Mouse (Mus musculus) hindbrain, postnatal 0 days (tissue): ENCODE data around the gene Tespa1. TPM values are rescaled to one million over a fixed set of nuclear protein-coding genes. Genes with fewer than 3 reads are reported as not detected.
"Not testable (repeated sequence)": the region's sequence is repeated elsewhere in the genome, so short reads cannot be mapped to it uniquely, and the experiment has no call there.

Experiments
- ATAC-seq: fragments of 200-750 bp; cut with Nextera tagmentation; 2 replicates; pipeline ENCODE4 v1.8.0; 2017; ENCODE audit warnings: mild to moderate bottlenecking, moderate TSS enrichment, moderate library complexity
- DNase-seq: peaks from one replicate; pipeline ENCODE4 v3.0.0-alpha.2; 2015; ENCODE audit warnings: low spot score
- H3K27ac ChIP-seq: fragments of 300-500 bp; sonication (generic); 2 replicates; pipeline ENCODE4 v1.5.1; 2014; ENCODE audit warnings: mild to moderate bottlenecking
- H3K27me3 ChIP-seq: fragments of 300-500 bp; sonication (generic); 2 replicates; pipeline ENCODE4 v1.6.1; 2014; ENCODE audit warnings: low read length, mixed read lengths; ENCODE audit not compliant: insufficient read depth
- H3K36me3 ChIP-seq: fragments of 300-500 bp; sonication (generic); 2 replicates; pipeline ENCODE4 v1.6.1; 2014; ENCODE audit warnings: low read length, mixed read lengths; ENCODE audit not compliant: insufficient read depth
- H3K4me1 ChIP-seq: fragments of 300-500 bp; sonication (generic); 2 replicates; pipeline ENCODE4 v1.6.1; 2014; ENCODE audit warnings: antibody characterized with exemption, low read length, mixed read lengths; ENCODE audit not compliant: insufficient read depth
- H3K4me2 ChIP-seq: fragments of 300-500 bp; sonication (generic); 2 replicates; pipeline ENCODE4 v1.6.1; 2014; ENCODE audit warnings: low read depth, mild to moderate bottlenecking, low read length, moderate library complexity, mixed read lengths
- H3K4me3 ChIP-seq: fragments of 300-500 bp; sonication (generic); 2 replicates; pipeline ENCODE4 v1.5.1; 2014; ENCODE audit warnings: low read length
- H3K9ac ChIP-seq: fragments of 300-500 bp; sonication (generic); replicated peaks from 2 replicates; pipeline ENCODE4 v1.6.1; 2014; ENCODE audit warnings: mild to moderate bottlenecking, low read length, moderate library complexity, mixed read lengths
- H3K9me3 ChIP-seq: fragments of 300-500 bp; sonication (generic); 2 replicates; pipeline ENCODE4 v1.6.1; 2016; ENCODE audit warnings: low read length, mixed read lengths
- CTCF ChIP-seq: IDR thresholded peaks from 2 replicates; pipeline ENCODE4 v1.5.1; 2016; ENCODE audit warnings: antibody characterized with exemption, control low read depth, low read depth
- WGBS: fragments of 180-500 bp; shearing (Covaris S2); extraction: QIAGEN DNeasy Blood & Tissue Kit; methylation state at CpG from one replicate; pipeline ENCODE4 v1.1.7; 2014; 5-methylcytosine and 5-hydroxymethylcytosine counted together
- polyA plus RNA-seq: library from polyadenylated mRNA; unstranded; fragments of >200 nt; fragmentation: Nextera tagmentation; extraction: Ambion mirVana; gene quantifications from 2 replicates; pipeline ENCODE4 v1.2.1, GENCODE M21; 2015
- total RNA-seq: library from RNA; depleted of rRNA; stranded (reverse); fragments of >200 nt; gene quantifications from 2 replicates; pipeline ENCODE4 v1.2.3, GENCODE M21; 2014

Gene Tespa1
- total and polyA plus RNA-seq, 2 experiments from 2014 or later, result not detected

DNA sequence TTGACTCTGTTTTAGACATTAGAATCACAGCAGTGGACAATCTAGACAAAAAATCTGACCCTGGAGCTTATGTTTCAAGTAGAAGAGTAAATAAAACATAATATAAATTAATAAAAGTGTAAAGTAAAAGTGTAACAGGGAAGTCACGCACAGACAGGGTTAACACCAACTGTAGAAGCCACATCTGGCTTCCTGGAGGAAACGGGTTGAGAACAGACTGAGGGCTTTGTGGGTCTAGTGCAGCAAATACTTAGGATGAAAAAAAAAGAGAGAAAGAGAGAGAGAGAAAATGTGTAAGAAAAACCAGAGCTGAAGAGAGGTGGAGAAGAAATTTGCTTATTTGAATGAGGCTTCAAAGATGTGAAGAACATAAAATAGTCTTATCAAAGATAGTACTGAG is 14.9 kb downstream of the Tespa1 start:
- WGBS, result 77% methylated on average over 2 of the region's 2 CpGs
- ATAC-seq (no peak), DNase-seq (no peak)
- TF ChIP-seq CTCF, result no peak
- Histone ChIP-seq H3K4me3 (no peak overlapping the region), H3K27me3 (no peaks in the 10 kb centered on the region), H3K27ac (no peak overlapping the region), H3K9ac (no peak overlapping the region), H3K36me3 (no peaks in the 10 kb centered on the region), H3K9me3 (no peaks in the 10 kb centered on the region), H3K4me2 (no peak overlapping the region), H3K4me1 (no peaks in the 10 kb centered on the region)

DNA sequence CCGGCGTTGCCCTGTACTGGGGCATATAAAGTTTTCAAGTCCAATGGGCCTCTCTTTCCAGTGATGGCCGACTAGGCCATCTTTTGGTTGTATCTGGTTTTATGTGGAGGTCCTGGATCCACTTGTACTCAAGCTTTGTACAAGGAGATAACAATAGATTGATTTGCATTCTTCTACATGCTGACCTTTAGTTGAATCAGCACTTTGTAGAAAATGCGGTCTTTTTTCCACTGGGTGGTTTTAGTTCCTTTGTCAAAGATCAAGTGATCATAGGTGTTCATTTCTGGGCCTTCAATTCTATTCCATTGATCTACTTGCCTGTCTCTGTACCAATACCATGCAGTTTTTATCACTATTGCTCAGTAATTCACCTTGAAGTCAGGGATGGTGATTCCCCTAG is 17.4 kb downstream of the Tespa1 start:
- H3K4me2 ChIP-seq, H3K4me1 ChIP-seq, H3K9me3 ChIP-seq, H3K4me3 ChIP-seq, ATAC-seq, DNase-seq, H3K27ac ChIP-seq, H3K9ac ChIP-seq, H3K36me3 ChIP-seq, H3K27me3 ChIP-seq: not testable (repeated sequence)
- 86% methylated on average over 4 of the region's 4 CpGs for WGBS

DNA sequence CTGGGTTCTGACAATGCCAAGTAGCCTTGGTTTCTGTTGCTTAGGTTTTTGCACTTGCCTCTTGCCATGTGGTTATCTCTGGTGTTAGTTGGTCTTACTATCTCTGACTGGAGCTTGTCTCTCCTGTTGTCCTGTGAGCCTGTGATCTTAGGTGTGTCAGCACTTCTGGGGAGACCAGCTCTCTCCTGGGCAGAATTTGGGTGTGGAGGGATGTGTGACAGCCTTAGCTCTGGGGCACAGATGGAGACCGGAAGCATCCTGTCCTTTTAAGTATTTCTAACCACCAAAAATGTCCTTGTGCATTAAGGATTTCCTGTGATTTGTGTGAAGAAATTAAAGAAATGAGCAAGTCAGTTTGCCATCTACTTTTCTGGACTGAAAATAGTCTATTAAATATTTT is 21.4 kb downstream of the Tespa1 start:
- DNase-seq, result no peak
- Histone ChIP-seq H3K9me3 (no peaks in the 10 kb centered on the region), H3K4me1 (no peaks in the 10 kb centered on the region), H3K9ac (no peak overlapping the region), H3K4me3 (no peak overlapping the region), H3K4me2 (no peak overlapping the region), H3K27ac (no peak overlapping the region), H3K36me3 (no peaks in the 10 kb centered on the region), H3K27me3 (no peaks in the 10 kb centered on the region)
- 96% methylated on average over 1 of the region's 1 CpGs for WGBS
- no peak for ATAC-seq
- no peak for TF ChIP-seq CTCF

DNA sequence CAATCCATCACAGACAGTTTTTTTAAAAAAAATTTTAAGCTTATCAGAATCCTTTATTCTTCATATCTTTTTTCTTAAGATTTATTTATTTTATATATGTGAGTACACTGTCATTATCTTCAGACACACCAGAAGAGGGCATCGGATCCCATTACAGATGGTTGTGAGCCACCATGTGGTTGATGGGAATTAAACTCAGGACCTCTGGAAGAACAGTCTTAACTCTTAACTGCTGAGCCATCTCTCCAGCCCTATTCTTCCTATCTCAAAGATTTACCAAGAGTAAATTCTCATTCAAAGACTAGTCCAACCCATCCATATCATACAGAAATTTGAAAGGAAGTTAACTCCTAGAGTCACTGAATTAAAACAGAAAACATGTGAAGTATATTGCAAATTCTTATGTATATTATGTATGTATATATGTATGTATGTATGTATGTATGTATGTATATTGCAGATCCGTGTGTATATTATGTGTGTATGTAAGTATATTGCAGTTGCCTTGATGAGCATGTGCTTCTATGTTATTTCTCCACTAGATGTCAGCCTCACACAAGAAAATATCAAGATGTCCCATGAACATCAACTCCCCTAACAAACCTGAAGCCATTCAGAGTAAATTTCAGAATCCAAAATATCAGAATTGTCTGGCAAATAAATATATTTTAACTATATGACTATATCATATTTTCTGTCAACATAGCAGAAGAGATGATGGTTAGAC is 40.9 kb downstream of the Tespa1 start:
- peak; percentile 72 for TF ChIP-seq CTCF
- Histone ChIP-seq H3K36me3 (no peaks in the 10 kb centered on the region), H3K9me3 (no peaks in the 10 kb centered on the region), H3K4me3 (no peak overlapping the region), H3K4me2 (no peak overlapping the region), H3K4me1 (no peaks in the 10 kb centered on the region), H3K27ac (no peak overlapping the region), H3K27me3 (no peaks in the 10 kb centered on the region), H3K9ac (no peak overlapping the region)
- WGBS, result 59% methylated on average over 2 of the region's 2 CpGs
- DNase-seq (peak; percentile 77), ATAC-seq (peak; percentile 72)

DNA sequence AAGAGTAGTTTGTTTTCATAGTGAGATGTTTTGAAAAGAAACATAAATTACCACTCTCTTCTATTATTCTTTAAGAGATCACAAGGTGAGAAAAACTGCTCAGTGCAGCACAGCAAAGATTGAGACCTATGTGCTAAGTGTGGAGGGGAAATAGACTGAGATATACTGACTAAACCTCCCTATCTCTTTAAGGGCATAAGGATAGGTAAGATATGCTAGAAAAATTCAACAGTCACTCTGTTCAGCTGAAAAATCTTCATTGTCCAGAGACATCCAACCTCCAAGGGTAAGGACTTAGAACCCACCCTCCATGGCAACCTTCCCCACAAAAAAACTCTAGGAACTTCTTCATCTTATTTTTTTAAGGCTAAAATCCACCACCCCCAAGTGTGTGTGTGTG is 42.1 kb downstream of the Tespa1 start:
- Histone ChIP-seq H3K4me1 (no peaks in the 10 kb centered on the region), H3K9me3 (no peaks in the 10 kb centered on the region), H3K36me3 (no peaks in the 10 kb centered on the region), H3K4me2 (no peak overlapping the region), H3K27ac (no peak overlapping the region), H3K27me3 (no peaks in the 10 kb centered on the region), H3K4me3 (no peak overlapping the region), H3K9ac (no peak overlapping the region)
- DNase-seq (no peak), ATAC-seq (no peak)
- no peak for TF ChIP-seq CTCF

DNA sequence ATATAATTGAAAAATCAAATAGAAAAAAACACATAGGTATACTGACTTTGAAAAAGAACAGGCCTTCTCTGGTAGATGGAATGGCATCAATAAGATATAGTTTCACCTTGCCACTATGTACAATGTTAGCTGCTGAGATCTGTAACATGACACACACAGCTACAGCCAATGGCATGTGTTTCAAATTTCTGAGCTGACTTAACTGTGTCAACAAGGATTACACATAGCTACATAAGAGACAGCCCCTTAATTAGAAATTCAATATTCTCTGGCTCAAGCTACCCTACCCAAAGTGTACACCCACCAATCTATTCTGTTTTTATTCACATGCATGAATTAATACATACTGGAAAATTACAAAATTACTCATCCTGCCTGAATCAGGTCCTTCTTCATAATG is 45.7 kb downstream of the Tespa1 start:
- H3K27me3 ChIP-seq, result no peaks in the 10 kb centered on the region
- DNase-seq (no peak), ATAC-seq (no peak)
- TF ChIP-seq CTCF, result no peak
- H3K4me2 ChIP-seq, result no peak overlapping the region
- no peaks in the 10 kb centered on the region for H3K36me3 ChIP-seq
- H3K9me3 ChIP-seq, result no peaks in the 10 kb centered on the region
- H3K4me1 ChIP-seq, result no peaks in the 10 kb centered on the region
- no peak overlapping the region for H3K27ac ChIP-seq
- no peak overlapping the region for H3K9ac ChIP-seq
- H3K4me3 ChIP-seq, result no peak overlapping the region

DNA sequence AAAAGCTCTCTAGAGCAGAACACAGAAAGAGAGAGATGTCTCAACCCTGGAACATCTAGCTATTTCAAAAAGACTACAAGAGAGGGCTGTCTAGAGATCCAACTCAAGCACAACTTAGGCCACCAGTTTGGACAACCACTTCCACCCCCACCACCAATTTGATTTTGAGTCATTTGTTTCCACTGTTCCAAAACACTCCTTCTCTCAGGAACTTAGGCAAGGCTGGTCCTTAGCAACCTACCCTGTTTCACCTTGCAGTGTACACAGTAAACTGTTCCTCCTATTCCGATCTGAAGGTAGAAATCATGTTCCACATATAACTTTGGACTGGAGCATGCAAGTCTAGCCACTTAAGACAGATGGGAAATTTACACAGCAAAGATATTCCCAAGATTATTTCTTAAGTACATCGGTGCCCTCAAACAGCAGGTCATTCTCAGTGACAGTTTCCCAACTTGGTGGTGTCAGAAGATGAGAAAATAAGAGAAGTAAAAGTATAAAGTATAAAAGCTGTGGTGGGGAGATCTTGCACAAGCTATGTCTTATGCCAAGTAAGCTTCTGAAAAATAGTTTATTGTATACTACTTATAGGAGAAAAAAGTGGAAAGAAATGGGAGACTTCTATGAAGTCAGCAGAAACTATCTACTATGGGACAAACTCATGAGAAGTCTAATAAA is 47.5 kb downstream of the Tespa1 start:
- Histone ChIP-seq H3K36me3 (no peaks in the 10 kb centered on the region), H3K27me3 (no peaks in the 10 kb centered on the region), H3K9ac (no peak overlapping the region), H3K4me1 (no peaks in the 10 kb centered on the region), H3K4me2 (no peak overlapping the region), H3K27ac (no peak overlapping the region), H3K9me3 (no peaks in the 10 kb centered on the region), H3K4me3 (no peak overlapping the region)
- ATAC-seq, result no peak
- 89% methylated on average over 2 of the region's 2 CpGs for WGBS
- no peak for DNase-seq
- no peak for TF ChIP-seq CTCF
